Mouse (Mus musculus): ENCODE results near the gene Rtbdn. TPM values are rescaled to one million over a fixed set of nuclear protein-coding genes. Genes with fewer than 3 reads are reported as not detected.
A peak's percentile ranks its signal among the peaks of the same experiment; 100 is the strongest.

Gene Rtbdn
- polyA plus RNA-seq, 1 experiment: not detected

GRCm38 (mm10) chr8:84949753-84950152, 3.0 kb downstream of the Rtbdn start:
- TF ChIP-seq CTCF (IDR thresholded peaks at IDR 0.05; ENCODE audit: control insufficient read depth, insufficient read depth, low read length) (no peak), POLR2A (IDR thresholded peaks at IDR 0.05; ENCODE audit: borderline replicate concordance, control insufficient read depth, low read depth, low read length) (no peak)
- H3K4me1 ChIP-seq (ENCODE audit: control insufficient read depth, insufficient read depth, low read length): no peaks in the 10 kb centered on the region; the same call in 1 of the 2 replicates
- H3K27ac ChIP-seq (ENCODE audit: control insufficient read depth, insufficient read depth, low read depth, low read length, poor library complexity): no peak overlapping the region
- 23% methylated on average over 12 of the region's 12 CpGs for WGBS
- H3K4me3 ChIP-seq (replicated peaks; ENCODE audit: control insufficient read depth, low read depth, low read length): no peak overlapping the region

GRCm38 (mm10) chr8:84952612-84953255, 5.9 kb downstream of the Rtbdn start:
- Histone ChIP-seq H3K4me1 (ENCODE audit: control insufficient read depth, insufficient read depth, low read length) (no peaks in the 10 kb centered on the region; the same call in 1 of the 2 replicates), H3K27ac (ENCODE audit: control insufficient read depth, insufficient read depth, low read depth, low read length, poor library complexity) (no peak overlapping the region), H3K4me3 (replicated peaks; ENCODE audit: control insufficient read depth, low read depth, low read length) (no peak overlapping the region)
- WGBS: 7% methylated on average over 18 of the region's 18 CpGs
- TF ChIP-seq CTCF (IDR thresholded peaks at IDR 0.05; ENCODE audit: control insufficient read depth, insufficient read depth, low read length) (no peak), POLR2A (IDR thresholded peaks at IDR 0.05; ENCODE audit: borderline replicate concordance, control insufficient read depth, low read depth, low read length) (no peak)

- no peak overlapping the region for H3K27ac ChIP-seq (ENCODE audit: control insufficient read depth, insufficient read depth, low read depth, low read length, poor library complexity)
- H3K4me1 ChIP-seq (ENCODE audit: control insufficient read depth, insufficient read depth, low read length): no peaks in the 10 kb centered on the region; the same call in 1 of the 2 replicates
- TF ChIP-seq CTCF (IDR thresholded peaks at IDR 0.05; ENCODE audit: control insufficient read depth, insufficient read depth, low read length) (peak; percentile 67), POLR2A (IDR thresholded peaks at IDR 0.05; ENCODE audit: borderline replicate concordance, control insufficient read depth, low read depth, low read length) (no peak)
- 58% methylated on average over 2 of the region's 2 CpGs for WGBS
- H3K4me3 ChIP-seq (replicated peaks; ENCODE audit: control insufficient read depth, low read depth, low read length): no peak overlapping the region
Measured at GRCm38 (mm10) chr8:84956768-84957167, 10.0 kb downstream of the Rtbdn start.

- no peak overlapping the region for H3K4me3 ChIP-seq (replicated peaks; ENCODE audit: control insufficient read depth, low read depth, low read length)
- no peaks in the 10 kb centered on the region for H3K4me1 ChIP-seq (ENCODE audit: control insufficient read depth, insufficient read depth, low read length)
- no peak overlapping the region for H3K27ac ChIP-seq (ENCODE audit: control insufficient read depth, insufficient read depth, low read depth, low read length, poor library complexity)
- 92% methylated on average over 7 of the region's 7 CpGs for WGBS
- TF ChIP-seq CTCF (IDR thresholded peaks at IDR 0.05; ENCODE audit: control insufficient read depth, insufficient read depth, low read length) (no peak), POLR2A (IDR thresholded peaks at IDR 0.05; ENCODE audit: borderline replicate concordance, control insufficient read depth, low read depth, low read length) (no peak)
Measured at GRCm38 (mm10) chr8:84959811-84960210, 13.0 kb downstream of the Rtbdn start.

- TF ChIP-seq CTCF (IDR thresholded peaks at IDR 0.05; ENCODE audit: control insufficient read depth, insufficient read depth, low read length) (no peak), POLR2A (IDR thresholded peaks at IDR 0.05; ENCODE audit: borderline replicate concordance, control insufficient read depth, low read depth, low read length) (no peak)
- Histone ChIP-seq H3K27ac (ENCODE audit: control insufficient read depth, insufficient read depth, low read depth, low read length, poor library complexity) (no peak overlapping the region), H3K4me1 (ENCODE audit: control insufficient read depth, insufficient read depth, low read length) (peaks cover 10% of the 10 kb centered on the region), H3K4me3 (replicated peaks; ENCODE audit: control insufficient read depth, low read depth, low read length) (no peak overlapping the region)
- WGBS: 72% methylated on average over 4 of the region's 4 CpGs
Measured at GRCm38 (mm10) chr8:84963952-84964351, 17.2 kb downstream of the Rtbdn start.

- H3K27ac ChIP-seq (ENCODE audit: control insufficient read depth, insufficient read depth, low read depth, low read length, poor library complexity): peak overlapping the region; percentile 67
- peak overlapping the region; percentile 87 for H3K4me3 ChIP-seq (replicated peaks; ENCODE audit: control insufficient read depth, low read depth, low read length)
- under 1% methylated on average over 41 of the region's 41 CpGs for WGBS
- TF ChIP-seq POLR2A (IDR thresholded peaks at IDR 0.05; ENCODE audit: borderline replicate concordance, control insufficient read depth, low read depth, low read length): peak; percentile 39; the same call in 1 of the 2 replicates
- TF ChIP-seq CTCF (IDR thresholded peaks at IDR 0.05; ENCODE audit: control insufficient read depth, insufficient read depth, low read length): no peak
- peaks cover 12% of the 10 kb centered on the region for H3K4me1 ChIP-seq (ENCODE audit: control insufficient read depth, insufficient read depth, low read length)
Measured at GRCm38 (mm10) chr8:84965731-84966291, 19.0 kb downstream of the Rtbdn start.

- H3K27ac ChIP-seq (ENCODE audit: control insufficient read depth, insufficient read depth, low read depth, low read length, poor library complexity): 0 out of 2 replicates have a peak overlapping the region, but pooled peaks have one; percentile 17
- TF ChIP-seq CTCF (IDR thresholded peaks at IDR 0.05; ENCODE audit: control insufficient read depth, insufficient read depth, low read length) (no peak), POLR2A (IDR thresholded peaks at IDR 0.05; ENCODE audit: borderline replicate concordance, control insufficient read depth, low read depth, low read length) (no peak)
- peaks cover 12% of the 10 kb centered on the region for H3K4me1 ChIP-seq (ENCODE audit: control insufficient read depth, insufficient read depth, low read length)
- WGBS: 56% methylated on average over 3 of the region's 3 CpGs
- no peak overlapping the region for H3K4me3 ChIP-seq (replicated peaks; ENCODE audit: control insufficient read depth, low read depth, low read length)
Measured at GRCm38 (mm10) chr8:84966603-84967002, 19.8 kb downstream of the Rtbdn start.

- TF ChIP-seq POLR2A (IDR thresholded peaks at IDR 0.05; ENCODE audit: borderline replicate concordance, control insufficient read depth, low read depth, low read length): no peak
- TF ChIP-seq CTCF (IDR thresholded peaks at IDR 0.05; ENCODE audit: control insufficient read depth, insufficient read depth, low read length): no peak
- no peak overlapping the region for H3K27ac ChIP-seq (ENCODE audit: control insufficient read depth, insufficient read depth, low read depth, low read length, poor library complexity)
- 87% methylated on average over 13 of the region's 13 CpGs for WGBS
- peaks cover 12% of the 10 kb centered on the region for H3K4me1 ChIP-seq (ENCODE audit: control insufficient read depth, insufficient read depth, low read length)
- H3K4me3 ChIP-seq (replicated peaks; ENCODE audit: control insufficient read depth, low read depth, low read length): no peak overlapping the region
Measured at GRCm38 (mm10) chr8:84967532-84968304, 20.9 kb downstream of the Rtbdn start.
